Mouse (Mus musculus) liver, postnatal 0 days (tissue): ENCODE data around the gene Dgkz.

Experiments
- CTCF ChIP-seq: sonication (generic); IDR thresholded peaks from 2 replicates; pipeline ENCODE4 v1.5.1; 2016; ENCODE audit warnings: antibody characterized with exemption, low read depth
- EP300 ChIP-seq: IDR thresholded peaks from 2 replicates; pipeline ENCODE4 v1.6.1; 2016; ENCODE audit warnings: antibody characterized with exemption, low read depth, mild to moderate bottlenecking

GRCm38 (mm10) chr2:92011424-92012353, 36.0 kb upstream of the Dgkz start:
- no peak for TF ChIP-seq CTCF
- TF ChIP-seq EP300 = no peak
